Mouse (Mus musculus) cortical plate, adult 2 months (tissue): ENCODE results near the gene Atp1b2. TPM values are rescaled to one million over a fixed set of nuclear protein-coding genes. Genes with fewer than 3 reads are reported as not detected.

ENCODE experiments used
- H3K27ac ChIP-seq: fragments of 200-500 bp; 2 replicates; pipeline ENCODE4 v1.5.1; 2012; ENCODE audit warnings: low read length, control low read depth, inconsistent platforms; ENCODE audit not compliant: insufficient read depth
- H3K4me1 ChIP-seq: fragments of 200-500 bp; 2 replicates; pipeline ENCODE4 v1.6.1; 2011; ENCODE audit warnings: low read length; ENCODE audit not compliant: control insufficient read depth, insufficient read depth
- H3K4me3 ChIP-seq: fragments of 200-500 bp; 2 replicates; pipeline ENCODE4 v1.5.1; 2011; ENCODE audit warnings: mild to moderate bottlenecking, low read length, control low read depth; ENCODE audit not compliant: insufficient read depth
- CTCF ChIP-seq: fragments of 200-500 bp; IDR thresholded peaks from 2 replicates; pipeline ENCODE4 v1.5.1; 2011; ENCODE audit warnings: mild to moderate bottlenecking, control low read depth, low read length; ENCODE audit not compliant: insufficient read depth; ENCODE audit errors: extremely low read depth
- POLR2A ChIP-seq: fragments of 200-500 bp; IDR thresholded peaks from 2 replicates; pipeline ENCODE4 v1.6.1; 2011; ENCODE audit warnings: mild to moderate bottlenecking, low read length, control low read depth; ENCODE audit not compliant: insufficient read depth; ENCODE audit errors: extremely low read depth
- polyA plus RNA-seq: library from polyadenylated mRNA; depleted of rRNA; stranded (reverse); fragments of >200 nt; gene quantifications from 2 replicates; pipeline ENCODE4 v1.2.3, GENCODE M21; 2012

Atp1b2 gene
- polyA plus RNA-seq, 1 experiment: 374 TPM

GRCm38 (mm10) chr11:69563373-69563772 is 42.4 kb downstream of the Atp1b2 start:
- H3K4me3 ChIP-seq: no peak overlapping the region
- TF ChIP-seq CTCF (no peak), POLR2A (no peak)
- no peaks in the 10 kb centered on the region for H3K4me1 ChIP-seq
- H3K27ac ChIP-seq: no peak overlapping the region

GRCm38 (mm10) chr11:69560896-69561854 is 44.6 kb downstream of the Atp1b2 start:
- no peaks in the 10 kb centered on the region for H3K4me1 ChIP-seq
- peak overlapping the region; percentile 48; the same call in 1 of the 2 replicates for H3K4me3 ChIP-seq
- TF ChIP-seq POLR2A: no peak
- no peak for TF ChIP-seq CTCF
- H3K27ac ChIP-seq: peak overlapping the region; percentile 69

- H3K4me3 ChIP-seq: peak within 1 kb of the TSS; percentile 48
- H3K27ac ChIP-seq: peak within 1 kb of the TSS; percentile 90
- no peaks in the 10 kb centered on the region for H3K4me1 ChIP-seq
- TF ChIP-seq CTCF (no peak), POLR2A (peak; percentile 60; the same call in 1 of the 2 replicates)
Measured at GRCm38 (mm10) chr11:69559851-69560765, 45.6 kb downstream of the Atp1b2 start, which contains the start of gene Efnb3. TSS of gene Efnb3 (minus strand) at chr11:69560205.

GRCm38 (mm10) chr11:69559183-69559582 is 46.6 kb downstream of the Atp1b2 start:
- TF ChIP-seq CTCF: no peak
- no peak for TF ChIP-seq POLR2A
- peak overlapping the region; percentile 48 for H3K4me3 ChIP-seq
- H3K4me1 ChIP-seq: no peaks in the 10 kb centered on the region
- H3K27ac ChIP-seq: peak overlapping the region; percentile 90; the same call in 1 of the 2 replicates

- no peak overlapping the region for H3K27ac ChIP-seq
- no peaks in the 10 kb centered on the region for H3K4me1 ChIP-seq
- TF ChIP-seq CTCF (no peak), POLR2A (no peak)
- peak overlapping the region; percentile 48 for H3K4me3 ChIP-seq
Measured at GRCm38 (mm10) chr11:69558756-69559155, 47.0 kb downstream of the Atp1b2 start.

- H3K4me3 ChIP-seq: peak overlapping the region; percentile 48
- TF ChIP-seq POLR2A: no peak
- TF ChIP-seq CTCF: no peak
- no peak overlapping the region for H3K27ac ChIP-seq
- peaks cover 5% of the 10 kb centered on the region for H3K4me1 ChIP-seq
Measured at GRCm38 (mm10) chr11:69557381-69557958, 48.3 kb downstream of the Atp1b2 start.

- Histone ChIP-seq H3K4me3 (no peak overlapping the region), H3K4me1 (peaks cover 5% of the 10 kb centered on the region), H3K27ac (no peak overlapping the region)
- TF ChIP-seq POLR2A (no peak), CTCF (no peak)
Measured at GRCm38 (mm10) chr11:69554539-69555140, 51.1 kb downstream of the Atp1b2 start.

- H3K27ac ChIP-seq: peak overlapping the region; percentile 73; the same call in 1 of the 2 replicates
- no peak overlapping the region for H3K4me3 ChIP-seq
- H3K4me1 ChIP-seq: peaks cover 5% of the 10 kb centered on the region
- no peak for TF ChIP-seq POLR2A
- TF ChIP-seq CTCF: no peak
Measured at GRCm38 (mm10) chr11:69553341-69553721, 52.4 kb downstream of the Atp1b2 start.

- H3K27ac ChIP-seq: peak overlapping the region; percentile 73
- peaks cover 5% of the 10 kb centered on the region for H3K4me1 ChIP-seq
- H3K4me3 ChIP-seq: no peak overlapping the region
- no peak for TF ChIP-seq CTCF
- TF ChIP-seq POLR2A: 0 out of 2 replicates have a peak, but pooled peaks have one; percentile 19
Measured at GRCm38 (mm10) chr11:69552622-69553340, 53.0 kb downstream of the Atp1b2 start.
